In genomic region chr6:137101886-137102661, GRCm38 (mm10) we compare ENCODE assay signal across 14 mouse cellular contexts.
DNase-seq lines count a peak whose midpoint lies in the region; ATAC-seq and TF ChIP-seq lines count a peak whose summit lies in the region.
"Had no signal": no experiment of that assay in that cellular context is flagged by ENCODE, and none has a peak within 500 bp of the region (broad histone marks: within the 10 kb centered on the region; RNA-seq: fewer than 3 reads in every experiment).

No protein-coding gene starts in this region.

- WGBS in forebrain, postnatal 0 days = 45% methylated on average over 7 of the region's 7 CpGs
- WGBS in forebrain, embryonic 12.5 days = 77% methylated on average over 7 of the region's 7 CpGs
- WGBS in lung, embryonic 14.5 days = 54% methylated on average over 7 of the region's 7 CpGs
- WGBS in embryonic facial prominence, embryonic 15.5 days = 57% methylated on average over 7 of the region's 7 CpGs
- 62% methylated on average over 7 of the region's 7 CpGs for WGBS in stomach, embryonic 14.5 days
- WGBS in kidney, embryonic 16.5 days = 85% methylated on average over 7 of the region's 7 CpGs

- H3K36me3 ChIP-seq in forebrain, postnatal 0 days (ENCODE audit: insufficient read depth) = no peaks in the 10 kb centered on the region
- no peaks in the 10 kb centered on the region for H3K36me3 ChIP-seq in forebrain, embryonic 12.5 days (replicated peaks)
- H3K36me3 ChIP-seq in lung, embryonic 14.5 days (ENCODE audit: insufficient read depth) = no peaks in the 10 kb centered on the region
- H3K36me3 ChIP-seq in embryonic facial prominence, embryonic 15.5 days = 0 out of 2 replicates have a peak, but pooled peaks cover 5% of the 10 kb centered on the region
- H3K36me3 ChIP-seq in stomach, embryonic 14.5 days (ENCODE audit: control insufficient read depth, insufficient read depth, low read length) = no peaks in the 10 kb centered on the region
- no peaks in the 10 kb centered on the region for H3K36me3 ChIP-seq in kidney, embryonic 16.5 days (ENCODE audit: insufficient read depth, low read length)
- H3K36me3 ChIP-seq: heart, embryonic 13.5 days; neural tube, embryonic 12.5 days had no signal

- no peak overlapping the region for H3K4me2 ChIP-seq in forebrain, postnatal 0 days (ENCODE audit: low read depth)
- no peak overlapping the region for H3K4me2 ChIP-seq in forebrain, embryonic 12.5 days
- no peak overlapping the region for H3K4me2 ChIP-seq in lung, embryonic 14.5 days
- no peak overlapping the region for H3K4me2 ChIP-seq in embryonic facial prominence, embryonic 15.5 days (replicated peaks)
- no peak overlapping the region for H3K4me2 ChIP-seq in stomach, embryonic 14.5 days (replicated peaks; ENCODE audit: low read depth, low read length)
- no peak overlapping the region for H3K4me2 ChIP-seq in kidney, embryonic 16.5 days (replicated peaks; ENCODE audit: low read depth, low read length)
- H3K4me2 ChIP-seq: heart, embryonic 13.5 days; neural tube, embryonic 12.5 days had no signal

- 0 out of 2 replicates have a peak, but pooled peaks cover 3% of the 10 kb centered on the region for H3K4me1 ChIP-seq in forebrain, postnatal 0 days (ENCODE audit: insufficient read depth)
- H3K4me1 ChIP-seq in forebrain, embryonic 12.5 days = 0 out of 2 replicates have a peak, but pooled peaks cover 2% of the 10 kb centered on the region
- peaks cover 13% of the 10 kb centered on the region for H3K4me1 ChIP-seq in lung, embryonic 14.5 days (ENCODE audit: insufficient read depth)
- peaks cover 36% of the 10 kb centered on the region for H3K4me1 ChIP-seq in embryonic facial prominence, embryonic 15.5 days
- H3K4me1 ChIP-seq in stomach, embryonic 14.5 days (ENCODE audit: control insufficient read depth, insufficient read depth, low read length) = peaks cover 24% of the 10 kb centered on the region
- H3K4me1 ChIP-seq in kidney, embryonic 16.5 days (ENCODE audit: insufficient read depth, low read length) = no peaks in the 10 kb centered on the region
- H3K4me1 ChIP-seq: neural tube, embryonic 12.5 days had no signal

- H3K4me3 ChIP-seq in forebrain, postnatal 0 days (ENCODE audit: low read depth, low read length) = no peak overlapping the region
- no peak overlapping the region for H3K4me3 ChIP-seq in forebrain, embryonic 12.5 days (replicated peaks)
- no peak overlapping the region for H3K4me3 ChIP-seq in lung, embryonic 14.5 days (ENCODE audit: low read depth, low read length)
- H3K4me3 ChIP-seq in embryonic facial prominence, embryonic 15.5 days (replicated peaks) = no peak overlapping the region
- no peak overlapping the region for H3K4me3 ChIP-seq in stomach, embryonic 14.5 days (ENCODE audit: low read depth, low read length)
- H3K4me3 ChIP-seq in kidney, embryonic 16.5 days (ENCODE audit: low read length) = no peak overlapping the region
- H3K4me3 ChIP-seq: heart, embryonic 13.5 days; neural tube, embryonic 12.5 days had no signal

- H3K27me3 ChIP-seq in forebrain, postnatal 0 days (ENCODE audit: insufficient read depth, low read length) = no peaks in the 10 kb centered on the region
- 0 out of 2 replicates have a peak, but pooled peaks cover 2% of the 10 kb centered on the region for H3K27me3 ChIP-seq in forebrain, embryonic 12.5 days
- no peaks in the 10 kb centered on the region for H3K27me3 ChIP-seq in lung, embryonic 14.5 days (ENCODE audit: insufficient read depth, low read length)
- H3K27me3 ChIP-seq in embryonic facial prominence, embryonic 15.5 days = no peaks in the 10 kb centered on the region
- H3K27me3 ChIP-seq in stomach, embryonic 14.5 days (ENCODE audit: control insufficient read depth, insufficient read depth, low read length) = no peaks in the 10 kb centered on the region
- H3K27me3 ChIP-seq in kidney, embryonic 16.5 days (ENCODE audit: insufficient read depth, low read length) = no peaks in the 10 kb centered on the region
- H3K27me3 ChIP-seq: heart, embryonic 13.5 days; neural tube, embryonic 12.5 days had no signal

- DNase-seq in forebrain, postnatal 0 days = peak; percentile 27
- DNase-seq in lung, embryonic 14.5 days = peak; percentile 74
- DNase-seq in lung, adult 18-20 months = no peak
- DNase-seq: adrenal gland, postnatal 25 days; heart, postnatal 4 days; right cerebral cortex, postnatal 14 days; thymus, postnatal 25 days had no signal

- no peak for TF ChIP-seq CTCF in forebrain, postnatal 0 days (IDR thresholded peaks at IDR 0.05; ENCODE audit: low read depth)
- no peak for TF ChIP-seq CTCF in lung, embryonic 14.5 days (IDR thresholded peaks at IDR 0.05; ENCODE audit: low read depth)

- no peaks in the 10 kb centered on the region for H3K9me3 ChIP-seq in forebrain, postnatal 0 days (ENCODE audit: low read length)
- H3K9me3 ChIP-seq in forebrain, embryonic 12.5 days = no peaks in the 10 kb centered on the region
- H3K9me3 ChIP-seq in lung, embryonic 14.5 days (ENCODE audit: low read depth, low read length) = no peaks in the 10 kb centered on the region
- H3K9me3 ChIP-seq in embryonic facial prominence, embryonic 15.5 days (replicated peaks) = no peaks in the 10 kb centered on the region; the same call in 1 of the 2 replicates
- no peaks in the 10 kb centered on the region for H3K9me3 ChIP-seq in stomach, embryonic 14.5 days (ENCODE audit: control insufficient read depth, low read depth, low read length)
- no peaks in the 10 kb centered on the region for H3K9me3 ChIP-seq in kidney, embryonic 16.5 days (ENCODE audit: low read length)
- H3K9me3 ChIP-seq: heart, embryonic 13.5 days; neural tube, embryonic 12.5 days had no signal

- no peak overlapping the region for H3K9ac ChIP-seq in forebrain, postnatal 0 days
- H3K9ac ChIP-seq in forebrain, embryonic 12.5 days = no peak overlapping the region
- no peak overlapping the region for H3K9ac ChIP-seq in lung, embryonic 14.5 days
- no peak overlapping the region for H3K9ac ChIP-seq in embryonic facial prominence, embryonic 15.5 days
- no peak overlapping the region for H3K9ac ChIP-seq in stomach, embryonic 14.5 days (replicated peaks; ENCODE audit: low read depth, low read length)
- H3K9ac ChIP-seq in kidney, embryonic 16.5 days (replicated peaks; ENCODE audit: low read length) = no peak overlapping the region
- H3K9ac ChIP-seq: heart, embryonic 13.5 days; neural tube, embryonic 12.5 days had no signal

- H3K27ac ChIP-seq in forebrain, postnatal 0 days (ENCODE audit: low read depth, low read length) = no peak overlapping the region
- H3K27ac ChIP-seq in forebrain, embryonic 12.5 days = no peak overlapping the region
- H3K27ac ChIP-seq in lung, embryonic 14.5 days (ENCODE audit: low read depth) = peak overlapping the region; percentile 73
- peak overlapping the region; percentile 65 for H3K27ac ChIP-seq in embryonic facial prominence, embryonic 15.5 days (replicated peaks)
- peak overlapping the region; percentile 69; the same call in 1 of the 2 replicates for H3K27ac ChIP-seq in stomach, embryonic 14.5 days (ENCODE audit: low read length)
- H3K27ac ChIP-seq in kidney, embryonic 16.5 days (ENCODE audit: low read length) = no peak overlapping the region
- H3K27ac ChIP-seq: heart, embryonic 13.5 days; kidney, postnatal 0 days; neural tube, embryonic 12.5 days had no signal

- ATAC-seq in forebrain, postnatal 0 days = peak; percentile 16; the same call in 1 of the 2 replicates
- no peak for ATAC-seq in forebrain, embryonic 12.5 days (ENCODE audit: low FRiP score)
- peak; percentile 54 for ATAC-seq in lung, embryonic 14.5 days (ENCODE audit: insufficient read depth)
- no peak for ATAC-seq in embryonic facial prominence, embryonic 15.5 days (ENCODE audit: insufficient number of reproducible peaks, low FRiP score, low TSS enrichment, low read depth)
- ATAC-seq in stomach, embryonic 14.5 days (ENCODE audit: insufficient number of reproducible peaks, insufficient read depth, low FRiP score, low read depth) = no peak
- ATAC-seq in kidney, embryonic 16.5 days (ENCODE audit: low FRiP score, low TSS enrichment) = no peak

Comparison
In these comparisons a context has a peak if more than half of its experiments do, and no peak if none do; other contexts are left out.
1. ATAC-seq: peak in forebrain, postnatal 0 days (single experiment) and lung, embryonic 14.5 days (single experiment); none in forebrain, embryonic 12.5 days (single experiment), embryonic facial prominence, embryonic 15.5 days (single experiment), stomach, embryonic 14.5 days (single experiment) and kidney, embryonic 16.5 days (single experiment).
2. DNase-seq: peak in forebrain, postnatal 0 days (single experiment) and lung, embryonic 14.5 days (single experiment); none in lung, adult 18-20 months (0 of 2).
3. H3K27ac ChIP-seq: peak in lung, embryonic 14.5 days (single experiment), embryonic facial prominence, embryonic 15.5 days (single experiment) and stomach, embryonic 14.5 days (single experiment); none in forebrain, postnatal 0 days (single experiment), forebrain, embryonic 12.5 days (single experiment) and kidney, embryonic 16.5 days (single experiment).